Mouse (Mus musculus): Measurements from ENCODE around the gene Acod1.

- TF ChIP-seq CTCF (IDR thresholded peaks at IDR 0.05; ENCODE audit: low read depth, low read length) (no peak), POLR2A (IDR thresholded peaks at IDR 0.05; ENCODE audit: extremely low read depth, insufficient read depth, low read length) (no peak)
Observed at GRCm38 (mm10) chr14:103056601-103057000, 9.8 kb downstream of the Acod1 start.

Measured in liver, adult 2 months (tissue).